Mouse (Mus musculus): ENCODE measurements around the gene Cnppd1. TPM values are rescaled to one million over a fixed set of nuclear protein-coding genes. Genes with fewer than 3 reads are reported as not detected.

Cnppd1 gene
- total and polyA plus RNA-seq, 3 experiments: 12.3 to 47.2 (median 16.2) TPM

GRCm38 (mm10) chr1:75155837-75156236 lies 13.3 kb upstream of the Cnppd1 start:
- H3K9me3 ChIP-seq (replicated peaks; ENCODE audit: low read length): no peaks in the 10 kb centered on the region
- H3K4me2 ChIP-seq (ENCODE audit: insufficient read depth, low read depth, poor library complexity, severe bottlenecking): no peak overlapping the region
- no peak for TF ChIP-seq KAT2A (IDR thresholded peaks at IDR 0.05; ENCODE audit: insufficient replicate concordance, low read length)
- TF ChIP-seq PAX5 (IDR thresholded peaks at IDR 0.05; ENCODE audit: low read length): no peak
- TF ChIP-seq TCF12 (IDR thresholded peaks at IDR 0.05; ENCODE audit: low read depth, low read length): no peak
- no peak for TF ChIP-seq ELF1 (IDR thresholded peaks at IDR 0.05; ENCODE audit: low read depth, low read length)
- TF ChIP-seq MYC (IDR thresholded peaks at IDR 0.05; ENCODE audit: low read depth, low read length): no peak
- no peak for TF ChIP-seq ZKSCAN1 (IDR thresholded peaks at IDR 0.05; ENCODE audit: borderline replicate concordance, low read depth, low read length)
- TF ChIP-seq RAD21 (IDR thresholded peaks at IDR 0.05; ENCODE audit: low read depth, low read length): no peak
- TF ChIP-seq SMC3 (IDR thresholded peaks at IDR 0.05; ENCODE audit: low read depth, low read length): no peak
- TF ChIP-seq NRF1 (IDR thresholded peaks at IDR 0.05; ENCODE audit: low read depth, low read length): no peak
- TF ChIP-seq IRF4 (IDR thresholded peaks at IDR 0.05; ENCODE audit: low read depth, low read length): no peak
- TF ChIP-seq UBTF (IDR thresholded peaks at IDR 0.05; ENCODE audit: low read depth, low read length): no peak
- no peak for TF ChIP-seq CHD2 (IDR thresholded peaks at IDR 0.05; ENCODE audit: low read length)
- TF ChIP-seq USF2 (conservative IDR thresholded peaks at IDR 0.05; ENCODE audit: low read depth, low read length): no peak
- TF ChIP-seq E2F4 (IDR thresholded peaks at IDR 0.05; ENCODE audit: insufficient replicate concordance, low read depth, low read length): no peak
- TF ChIP-seq SIN3A (IDR thresholded peaks at IDR 0.05; ENCODE audit: low read length): no peak
- no peak for TF ChIP-seq MAX (IDR thresholded peaks at IDR 0.05; ENCODE audit: low read length)
- TF ChIP-seq USF1 (IDR thresholded peaks at IDR 0.05; ENCODE audit: low read depth, low read length): no peak
- TF ChIP-seq POLR2A (IDR thresholded peaks at IDR 0.05; ENCODE audit: low read depth, low read length): no peak
- TF ChIP-seq GABPA (IDR thresholded peaks at IDR 0.05; ENCODE audit: insufficient replicate concordance, low read depth, low read length): no peak
- no peak for TF ChIP-seq HCFC1 (IDR thresholded peaks at IDR 0.05; ENCODE audit: low read depth, low read length)
- no peaks in the 10 kb centered on the region for H3K4me1 ChIP-seq (ENCODE audit: control insufficient read depth in 1 of 2, insufficient read depth in 2 of 2)
- no peak overlapping the region for H3K9ac ChIP-seq (ENCODE audit: insufficient read depth, low read depth)
- no peaks in the 10 kb centered on the region for H3K79me2 ChIP-seq (replicated peaks; ENCODE audit: control insufficient read depth, extremely low read depth, insufficient read depth, poor library complexity, severe bottlenecking)
- in situ Hi-C loops (cut with MboI; ENCODE audit: low pct_ligation_motif_present, low pct_unique_long_range_greater_than_20kb, low sequenced_read_pairs) (no loop called here), dilution Hi-C loops (cut with MboI; ENCODE audit: extremely low pct_ligation_motif_present, extremely low pct_unique_long_range_greater_than_20kb, low sequenced_read_pairs) (no loop called here)
- no peaks in the 10 kb centered on the region for H3K36me3 ChIP-seq (replicated peaks in 1 of 2; ENCODE audit: control insufficient read depth in 1 of 2, insufficient read depth in 1 of 2, low read length in 1 of 2)
- no peak for DNase-seq (ENCODE audit: extremely low read depth)
- no peak overlapping the region for H3K4me3 ChIP-seq (replicated peaks in 1 of 3; ENCODE audit: low read depth in 2 of 3, low read length in 2 of 3, poor library complexity in 1 of 3)
- H3K27me3 ChIP-seq (replicated peaks): no peaks in the 10 kb centered on the region
- no peak overlapping the region for H3K27ac ChIP-seq (ENCODE audit: insufficient read depth, low read depth)

- H3K4me3 ChIP-seq (replicated peaks in 1 of 3; ENCODE audit: low read depth in 2 of 3, low read length in 2 of 3, poor library complexity in 1 of 3): no peak overlapping the region
- no peak overlapping the region for H3K27ac ChIP-seq (ENCODE audit: insufficient read depth, low read depth)
- DNase-seq (ENCODE audit: extremely low read depth): no peak
- no peaks in the 10 kb centered on the region for H3K27me3 ChIP-seq (replicated peaks)
- no peak overlapping the region for H3K9ac ChIP-seq (ENCODE audit: insufficient read depth, low read depth)
- H3K36me3 ChIP-seq (replicated peaks in 1 of 2; ENCODE audit: control insufficient read depth in 1 of 2, insufficient read depth in 1 of 2, low read length in 1 of 2): peaks cover 44 to 58% of the 10 kb centered on the region in 2 experiments
- no peaks in the 10 kb centered on the region for H3K9me3 ChIP-seq (replicated peaks; ENCODE audit: low read length)
- no peak overlapping the region for H3K4me2 ChIP-seq (ENCODE audit: insufficient read depth, low read depth, poor library complexity, severe bottlenecking)
- dilution Hi-C loops (cut with MboI; ENCODE audit: extremely low pct_ligation_motif_present, extremely low pct_unique_long_range_greater_than_20kb, low sequenced_read_pairs) (no loop called here), in situ Hi-C loops (cut with MboI; ENCODE audit: low pct_ligation_motif_present, low pct_unique_long_range_greater_than_20kb, low sequenced_read_pairs) (no loop called here)
- no peaks in the 10 kb centered on the region for H3K79me2 ChIP-seq (replicated peaks; ENCODE audit: control insufficient read depth, extremely low read depth, insufficient read depth, poor library complexity, severe bottlenecking)
- TF ChIP-seq POLR2AphosphoS2 (IDR thresholded peaks at IDR 0.05; ENCODE audit: low read depth, low read length) (no peak), SIN3A (IDR thresholded peaks at IDR 0.05; ENCODE audit: low read length) (no peak), ZMIZ1 (IDR thresholded peaks at IDR 0.05; ENCODE audit: low read depth, low read length) (no peak), MAX (IDR thresholded peaks at IDR 0.05; ENCODE audit: low read length) (no peak), ELF1 (IDR thresholded peaks at IDR 0.05; ENCODE audit: low read depth, low read length) (no peak), EP300 (IDR thresholded peaks at IDR 0.05; ENCODE audit: low read length) (no peak), E2F4 (IDR thresholded peaks at IDR 0.05; ENCODE audit: insufficient replicate concordance, low read depth, low read length) (no peak), CTCF (conservative IDR thresholded peaks at IDR 0.05 in 1 of 2, IDR thresholded peaks at IDR 0.05 in 1 of 2; ENCODE audit: low read depth in 2 of 2, low read length in 2 of 2) (no peak), JUND (conservative IDR thresholded peaks at IDR 0.05; ENCODE audit: low read depth, low read length) (no peak), KAT2A (IDR thresholded peaks at IDR 0.05; ENCODE audit: insufficient replicate concordance, low read length) (no peak), MEF2A (IDR thresholded peaks at IDR 0.05; ENCODE audit: borderline replicate concordance, low read depth, low read length) (no peak), RCOR1 (conservative IDR thresholded peaks at IDR 0.05; ENCODE audit: low read depth, low read length) (no peak), CHD1 (IDR thresholded peaks at IDR 0.05; ENCODE audit: low read depth, low read length) (no peak), NRF1 (IDR thresholded peaks at IDR 0.05; ENCODE audit: low read depth, low read length) (no peak), UBTF (IDR thresholded peaks at IDR 0.05; ENCODE audit: low read depth, low read length) (no peak), POLR2A (IDR thresholded peaks at IDR 0.05; ENCODE audit: low read depth, low read length) (no peak), TCF12 (IDR thresholded peaks at IDR 0.05; ENCODE audit: low read depth, low read length) (no peak), MAZ (IDR thresholded peaks at IDR 0.05; ENCODE audit: low read depth, low read length) (no peak), MXI1 (IDR thresholded peaks at IDR 0.05; ENCODE audit: low read depth, low read length) (no peak), USF1 (IDR thresholded peaks at IDR 0.05; ENCODE audit: low read depth, low read length) (no peak)
- H3K4me1 ChIP-seq (ENCODE audit: control insufficient read depth in 1 of 2, insufficient read depth in 2 of 2): peaks cover 2 to 8% of the 10 kb centered on the region in 2 experiments; a peak in 1 of 4 replicates
Observed at GRCm38 (mm10) chr1:75148727-75149126, 6.2 kb upstream of the Cnppd1 start.
